ENCODE assay signal across 21 mouse cellular contexts in genomic region chr6:90629506-90629905, GRCm38 (mm10). TPM values are rescaled to one million over a fixed set of nuclear protein-coding genes. Genes with fewer than 3 reads are reported as not detected.
DNase-seq lines count a peak whose midpoint lies in the region; ATAC-seq and TF ChIP-seq lines count a peak whose summit lies in the region.
"Had no signal": no experiment of that assay in that cellular context is flagged by ENCODE, and none has a peak within 500 bp of the region (broad histone marks: within the 10 kb centered on the region; RNA-seq: fewer than 3 reads in every experiment).

No protein-coding gene starts in this region.

- 40% methylated on average over 6 of the region's 6 CpGs for WGBS in spleen, adult 2 months

- H3K4me1 ChIP-seq in spleen, adult 2 months (ENCODE audit: control insufficient read depth, insufficient read depth, insufficient read length): peaks cover 19% of the 10 kb centered on the region; the same call in 1 of the 2 replicates
- H3K4me1 ChIP-seq: forebrain, embryonic 15.5 days; limb, embryonic 12.5 days; neural tube, embryonic 15.5 days had no signal

- peak in 1 of 2 experiments; percentile 52 for DNase-seq in spleen, adult 2 months (ENCODE audit: low read depth in 1 of 2, low spot score in 2 of 2)
- no peak for DNase-seq in spleen, postnatal 4 days (ENCODE audit: low spot score in 2 of 2)
- DNase-seq in ES-CJ7 (ENCODE audit: low read depth, low spot score): peak; percentile 57
- DNase-seq in layer of hippocampus, postnatal 25 days (ENCODE audit: extremely low spot score in 1 of 2, low spot score in 1 of 2): no peak
- DNase-seq in cerebellum, postnatal 4 days (ENCODE audit: low spot score in 2 of 2): no peak
- DNase-seq in layer of hippocampus, adult 9-10 months (ENCODE audit: low spot score): no peak
- DNase-seq: adrenal gland, adult 8-10 months; cerebellum, adult 2 months; embryo, embryonic 11 days; heart, adult 18-20 months; kidney, adult 8-10 months; retina, postnatal 1 day had no signal

- ATAC-seq in granulocyte monocyte progenitor cell, adult 5-6 weeks (replicated peaks; ENCODE audit: poor library complexity, severe bottlenecking): peak; percentile 81
- peak; percentile 68 for ATAC-seq in megakaryocyte progenitor cell, adult 5-6 weeks (replicated peaks; ENCODE audit: poor library complexity)
- ATAC-seq: forebrain, embryonic 15.5 days had no signal

- H3K36me3 ChIP-seq in spleen, adult 2 months (ENCODE audit: control insufficient read depth, insufficient read depth, low read length): no peaks in the 10 kb centered on the region
- H3K36me3 ChIP-seq: forebrain, embryonic 15.5 days; heart, embryonic 15.5 days; hindbrain, embryonic 12.5 days; limb, embryonic 12.5 days; lung, embryonic 15.5 days; neural tube, embryonic 15.5 days had no signal

- TF ChIP-seq CTCF in spleen, adult 2 months (IDR thresholded peaks at IDR 0.05; ENCODE audit: extremely low read depth, insufficient read depth, insufficient read length, insufficient replicate concordance): no peak

- peak overlapping the region; percentile 70 for H3K27ac ChIP-seq in spleen, adult 2 months (ENCODE audit: insufficient read depth, low read length)
- H3K27ac ChIP-seq: forebrain, embryonic 15.5 days; heart, embryonic 15.5 days; hindbrain, embryonic 12.5 days; left cerebral cortex, adult 2 months; limb, embryonic 12.5 days; lung, embryonic 15.5 days; neural tube, embryonic 15.5 days had no signal

- H3K4me3 ChIP-seq in spleen, adult 2 months (ENCODE audit: extremely low read depth, insufficient read depth, insufficient read length): no peak overlapping the region
- H3K4me3 ChIP-seq: forebrain, embryonic 15.5 days; heart, embryonic 15.5 days; hindbrain, embryonic 12.5 days; left cerebral cortex, adult 2 months; limb, embryonic 12.5 days; lung, embryonic 15.5 days; neural tube, embryonic 15.5 days had no signal

- no peaks in the 10 kb centered on the region for H3K27me3 ChIP-seq in spleen, adult 2 months (ENCODE audit: control insufficient read depth, insufficient read depth, low read length)
- H3K27me3 ChIP-seq: forebrain, embryonic 15.5 days; heart, embryonic 15.5 days; hindbrain, embryonic 12.5 days; limb, embryonic 12.5 days; lung, embryonic 15.5 days; neural tube, embryonic 15.5 days had no signal

- TF ChIP-seq POLR2A in spleen, adult 2 months (IDR thresholded peaks at IDR 0.05; ENCODE audit: low read depth, low read length): no peak

RNA-seq across cellular contexts. Expression of gene Slc41a3, which starts 25.0 kb away (rescaled TPM):
- polyA plus RNA-seq in spleen, adult 2 months (2012; rRNA removed): 7.2 and 8.3 TPM in 2 replicates
- total RNA-seq in granulocyte monocyte progenitor cell, adult 5-6 weeks (2014; fragmentation: Nextera tagmentation): 2.9 and 5.5 TPM in 2 replicates
- 1.9 and 2.3 TPM in 2 replicates for total RNA-seq in granulocyte monocyte progenitor cell, adult 5-6 weeks (2017)
- 3.3 and 6.4 TPM in 2 replicates for total RNA-seq in megakaryocyte progenitor cell, adult 5-6 weeks (2015)
- 2.4 and 4.0 TPM in 2 replicates for total RNA-seq in megakaryocyte progenitor cell, adult 5-6 weeks (2017)
- total RNA-seq in layer of hippocampus, postnatal 25 days (2021): 1 to 10 TPM; 3.7 to 4.6 TPM
